Mouse (Mus musculus) midbrain, postnatal 0 days (tissue): ENCODE results near the gene Crocc2. TPM values are rescaled to one million over a fixed set of nuclear protein-coding genes. Genes with fewer than 3 reads are reported as not detected.

Experiments used
- ATAC-seq: fragments of 200-750 bp; cut with Nextera tagmentation; 2 replicates; pipeline ENCODE4 v1.8.0; 2017; ENCODE audit warnings: moderate number of reproducible peaks, mild to moderate bottlenecking, moderate TSS enrichment, moderate library complexity; ENCODE audit not compliant: low FRiP score
- DNase-seq: peaks from one replicate; pipeline ENCODE4 v3.0.0-alpha.2; 2015; ENCODE audit warnings: low spot score
- H3K27ac ChIP-seq: fragments of 300-500 bp; sonication (generic); 2 replicates; pipeline ENCODE4 v1.5.1; 2014; ENCODE audit warnings: low read depth, mild to moderate bottlenecking, low read length, mixed read lengths
- H3K27me3 ChIP-seq: fragments of 300-500 bp; sonication (generic); 2 replicates; pipeline ENCODE4 v1.6.1; 2014; ENCODE audit warnings: low read length, control low read depth, mixed read lengths; ENCODE audit not compliant: insufficient read depth
- H3K36me3 ChIP-seq: fragments of 300-500 bp; sonication (generic); 2 replicates; pipeline ENCODE4 v1.6.1; 2014; ENCODE audit warnings: low read length, control low read depth, mixed read lengths; ENCODE audit not compliant: insufficient read depth
- H3K4me1 ChIP-seq: fragments of 300-500 bp; sonication (generic); 2 replicates; pipeline ENCODE4 v1.6.1; 2014; ENCODE audit warnings: mild to moderate bottlenecking, control low read depth, antibody characterized with exemption, low read length, mixed read lengths; ENCODE audit not compliant: insufficient read depth
- H3K4me2 ChIP-seq: fragments of 300-500 bp; sonication (generic); 2 replicates; pipeline ENCODE4 v1.6.1; 2014; ENCODE audit warnings: low read depth, mild to moderate bottlenecking, low read length, mixed read lengths; ENCODE audit not compliant: poor library complexity, severe bottlenecking
- H3K4me3 ChIP-seq: fragments of 300-500 bp; sonication (generic); 2 replicates; pipeline ENCODE4 v1.5.1; 2014; ENCODE audit warnings: low read depth, mild to moderate bottlenecking, low read length, moderate library complexity
- H3K9ac ChIP-seq: fragments of 300-500 bp; sonication (generic); replicated peaks from 2 replicates; pipeline ENCODE4 v1.6.1; 2014; ENCODE audit warnings: mild to moderate bottlenecking, low read length, moderate library complexity, mixed read lengths; ENCODE audit not compliant: poor library complexity, severe bottlenecking
- H3K9me3 ChIP-seq: fragments of 300-500 bp; sonication (generic); 2 replicates; pipeline ENCODE4 v1.6.1; 2016; ENCODE audit warnings: low read length, control low read depth
- CTCF ChIP-seq: IDR thresholded peaks from 2 replicates; pipeline ENCODE4 v1.5.1; 2016; ENCODE audit warnings: antibody characterized with exemption, mild to moderate bottlenecking
- WGBS: fragments of 180-500 bp; shearing (Covaris S2); extraction: QIAGEN DNeasy Blood & Tissue Kit; methylation state at CpG from one replicate; pipeline ENCODE4 v1.1.7; 2014; 5-methylcytosine and 5-hydroxymethylcytosine counted together
- polyA plus RNA-seq: library from polyadenylated mRNA; unstranded; fragments of >200 nt; fragmentation: Nextera tagmentation; extraction: Ambion mirVana; gene quantifications from 2 replicates; pipeline ENCODE4 v1.2.1, GENCODE M21; 2015
- total RNA-seq: library from RNA; depleted of rRNA; stranded (reverse); fragments of >200 nt; gene quantifications from 2 replicates; pipeline ENCODE4 v1.2.3, GENCODE M21; 2014

The Crocc2 gene
- total and polyA plus RNA-seq, 2 experiments from 2014 or later = 0.84 to 1.4 TPM

DNA sequence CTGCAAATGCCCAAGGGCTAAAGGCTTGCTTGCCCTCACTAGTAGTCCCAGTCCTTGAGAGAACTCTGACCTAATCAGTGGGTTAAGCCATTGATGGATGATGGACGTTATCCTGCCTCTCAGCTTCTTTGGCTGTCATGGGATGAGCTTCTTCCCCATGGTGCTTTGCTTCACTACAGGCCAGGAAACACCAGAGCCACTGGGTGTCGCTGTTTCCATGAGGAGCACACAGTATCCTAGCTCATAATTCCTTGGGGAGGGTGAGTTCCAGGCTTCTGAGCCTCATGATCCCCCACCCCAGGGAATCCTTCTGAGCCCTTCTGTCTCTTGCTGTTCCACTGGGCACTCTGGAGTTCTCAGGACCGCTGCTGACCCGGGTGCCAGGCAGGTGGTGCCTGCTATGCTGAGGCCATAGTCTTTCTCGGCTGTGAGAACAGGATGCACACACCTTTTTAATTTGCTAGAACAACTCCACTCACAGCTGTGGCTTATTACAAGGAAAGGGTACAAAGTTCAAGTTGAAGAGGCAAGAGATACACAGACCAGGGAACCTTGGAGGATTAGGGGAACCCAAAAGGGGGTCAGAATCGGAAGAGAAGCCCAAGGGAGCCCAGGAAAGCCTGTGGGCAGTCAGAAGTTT, 39.7 kb upstream of the Crocc2 start:
- peak; percentile 70 for ATAC-seq
- no peaks in the 10 kb centered on the region for H3K36me3 ChIP-seq
- peak; percentile 80 for TF ChIP-seq CTCF
- no peaks in the 10 kb centered on the region for H3K9me3 ChIP-seq
- H3K4me2 ChIP-seq = no peak overlapping the region
- H3K4me3 ChIP-seq = no peak overlapping the region
- H3K27ac ChIP-seq = no peak overlapping the region
- H3K9ac ChIP-seq = no peak overlapping the region
- H3K4me1 ChIP-seq = no peaks in the 10 kb centered on the region
- peak; percentile 80 for DNase-seq
- 28% methylated on average over 6 of the region's 6 CpGs for WGBS
- H3K27me3 ChIP-seq = no peaks in the 10 kb centered on the region

DNA sequence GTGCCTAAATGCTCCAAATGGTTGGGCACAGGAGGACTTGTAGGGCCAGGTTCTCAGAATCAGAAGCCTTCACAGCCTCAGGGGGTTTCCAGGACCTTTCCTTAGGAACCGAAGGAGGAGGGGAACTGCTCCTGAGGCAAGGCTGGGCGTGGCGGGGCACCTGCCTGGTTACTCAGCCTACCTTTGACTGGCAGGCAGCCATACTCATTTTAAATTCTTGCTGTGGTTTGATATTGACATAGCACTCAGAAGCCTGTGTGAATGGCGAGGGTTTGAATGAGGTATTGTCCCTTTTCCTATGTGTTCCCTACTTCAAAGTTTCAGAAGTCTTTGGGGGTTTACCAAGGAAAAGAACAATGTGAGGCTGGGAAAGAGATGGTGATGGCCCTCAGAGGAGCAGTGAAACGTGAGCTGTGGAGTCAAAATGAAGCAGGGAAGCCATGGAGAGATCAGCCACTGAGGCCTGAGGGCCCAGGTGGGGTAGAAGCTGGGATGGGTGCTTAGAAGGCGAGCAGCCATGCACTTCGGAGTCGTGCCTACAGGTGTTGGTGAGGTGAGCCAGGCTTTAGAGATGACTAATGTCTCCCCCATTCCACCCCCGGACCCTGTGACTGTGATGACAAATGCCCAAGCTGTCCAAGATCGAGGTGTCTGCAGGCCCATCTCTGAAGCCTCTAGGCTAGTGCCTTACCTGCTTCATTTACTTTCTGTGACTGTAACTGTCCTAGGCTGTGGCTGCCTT, 38.1 kb upstream of the Crocc2 start:
- Histone ChIP-seq H3K4me1 (no peaks in the 10 kb centered on the region), H3K27me3 (no peaks in the 10 kb centered on the region), H3K9me3 (no peaks in the 10 kb centered on the region), H3K4me2 (no peak overlapping the region), H3K4me3 (no peak overlapping the region), H3K27ac (no peak overlapping the region), H3K9ac (no peak overlapping the region), H3K36me3 (no peaks in the 10 kb centered on the region)
- no peak for TF ChIP-seq CTCF
- WGBS = 77% methylated on average over 10 of the region's 10 CpGs
- ATAC-seq = no peak
- no peak for DNase-seq

DNA sequence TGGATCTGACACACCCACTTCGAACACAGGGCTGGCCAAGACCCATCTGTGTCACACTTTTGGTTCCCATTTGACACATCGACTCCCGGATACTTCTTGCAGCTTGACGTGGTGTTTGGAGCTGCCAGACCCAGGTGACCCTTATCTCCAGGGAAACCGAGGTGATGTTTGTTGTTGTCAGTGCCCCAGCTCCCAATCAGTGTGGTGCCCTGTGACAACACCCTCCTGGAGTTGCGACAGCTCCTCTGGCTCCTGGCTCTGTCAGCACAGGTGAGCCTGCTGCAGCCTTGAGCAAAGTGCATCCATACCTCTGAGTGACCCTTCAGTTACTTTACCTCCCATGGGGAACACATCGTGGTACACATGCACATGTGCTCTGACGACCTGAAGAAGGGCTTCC, 35.8 kb upstream of the Crocc2 start:
- no peaks in the 10 kb centered on the region for H3K27me3 ChIP-seq
- TF ChIP-seq CTCF = no peak
- H3K9me3 ChIP-seq = no peaks in the 10 kb centered on the region
- DNase-seq (no peak), ATAC-seq (no peak)
- no peak overlapping the region for H3K4me2 ChIP-seq
- no peaks in the 10 kb centered on the region for H3K36me3 ChIP-seq
- 69% methylated on average over 8 of the region's 8 CpGs for WGBS
- no peak overlapping the region for H3K4me3 ChIP-seq
- H3K9ac ChIP-seq = no peak overlapping the region
- no peak overlapping the region for H3K27ac ChIP-seq
- H3K4me1 ChIP-seq = no peaks in the 10 kb centered on the region

DNA sequence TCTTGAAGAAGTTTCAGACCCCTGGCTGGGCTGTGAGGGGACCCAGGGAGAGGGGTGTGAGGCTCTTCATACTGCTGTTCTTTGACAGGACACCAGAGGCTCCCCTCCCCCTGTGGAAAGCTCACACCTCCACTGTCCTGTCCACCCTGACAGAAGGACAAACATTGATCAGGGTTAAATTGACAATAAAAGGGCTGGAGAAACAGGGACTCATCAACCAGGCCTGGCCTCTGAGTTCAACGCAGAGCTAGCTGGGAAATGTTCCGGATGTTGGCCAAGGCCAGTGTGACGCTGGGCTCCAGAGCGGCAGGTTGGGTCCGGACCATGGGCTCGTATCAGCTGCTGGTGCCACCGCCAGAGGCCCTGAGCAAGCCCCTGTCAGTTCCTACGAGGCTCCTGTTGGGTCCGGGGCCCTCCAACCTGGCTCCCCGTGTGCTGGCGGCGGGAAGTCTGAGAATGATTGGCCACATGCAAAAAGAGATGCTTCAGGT, 33.4 kb upstream of the Crocc2 start, which contains the start of gene Agxt:
Gene Agxt, plus strand, starts transcription at position 205 of the 491 bp plus-strand sequence.
- no peak for TF ChIP-seq CTCF
- DNase-seq = no peak
- Histone ChIP-seq H3K9ac (no peak within 1 kb of the TSS), H3K4me3 (no peak within 1 kb of the TSS), H3K36me3 (no peaks in the 10 kb centered on the region), H3K4me1 (no peaks in the 10 kb centered on the region), H3K4me2 (no peak within 1 kb of the TSS), H3K27me3 (no peaks in the 10 kb centered on the region), H3K9me3 (no peaks in the 10 kb centered on the region), H3K27ac (no peak within 1 kb of the TSS)
- WGBS = 86% methylated on average over 12 of the region's 12 CpGs
- no peak for ATAC-seq

DNA sequence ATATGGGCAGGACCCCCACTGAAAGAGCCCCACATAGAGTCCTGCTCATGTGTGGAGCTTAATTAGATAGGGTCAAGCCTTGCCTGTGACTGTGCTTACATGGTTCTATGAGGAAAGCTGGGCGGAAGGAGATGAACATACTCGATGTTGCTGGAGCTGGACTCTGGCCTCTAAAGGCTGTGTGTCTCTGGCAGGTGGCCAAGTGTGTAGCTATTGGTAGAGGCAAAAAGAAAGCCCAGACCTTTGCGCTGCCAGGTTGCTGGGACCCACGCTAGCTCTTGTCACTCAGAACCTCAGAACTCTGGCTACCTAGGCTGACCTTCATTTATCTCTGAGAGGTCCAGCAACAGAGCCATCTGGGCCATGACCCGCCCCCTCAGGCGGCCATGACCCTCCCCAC, 30.0 kb upstream of the Crocc2 start:
- H3K27ac ChIP-seq = no peak overlapping the region
- TF ChIP-seq CTCF = no peak

DNA sequence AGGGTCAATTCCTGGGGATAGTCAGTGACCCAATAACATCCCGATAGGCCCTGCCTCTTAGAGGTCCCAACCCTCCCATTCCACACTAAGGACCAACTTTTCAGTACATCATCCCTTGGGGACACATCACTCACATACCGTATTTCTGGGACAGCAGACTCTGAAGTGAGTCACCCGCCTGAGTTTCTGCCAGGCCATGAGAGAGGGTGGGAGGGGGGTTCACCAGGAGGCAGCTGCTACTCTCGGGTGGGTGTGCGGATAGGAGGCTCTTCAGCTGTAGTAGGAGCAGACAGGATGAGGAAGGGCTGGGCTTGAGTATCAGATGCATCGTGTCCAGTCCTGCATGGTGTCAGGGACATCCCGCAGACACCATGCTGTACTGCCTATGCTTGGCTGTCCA, 28.8 kb upstream of the Crocc2 start:
- DNase-seq (no peak), ATAC-seq (no peak)
- Histone ChIP-seq H3K9me3 (no peaks in the 10 kb centered on the region), H3K4me2 (no peak overlapping the region), H3K4me3 (no peak overlapping the region), H3K27me3 (no peaks in the 10 kb centered on the region), H3K27ac (no peak overlapping the region), H3K9ac (no peak overlapping the region), H3K4me1 (no peaks in the 10 kb centered on the region), H3K36me3 (no peaks in the 10 kb centered on the region)
- no peak for TF ChIP-seq CTCF
- WGBS = 83% methylated on average over 7 of the region's 7 CpGs

More for the DNA sequence above, 30.0 kb upstream of the Crocc2 start:
- no peaks in the 10 kb centered on the region for H3K4me1 ChIP-seq
- no peak overlapping the region for H3K4me3 ChIP-seq
- no peak for ATAC-seq
- no peaks in the 10 kb centered on the region for H3K27me3 ChIP-seq
- DNase-seq = peak; percentile 17
- 82% methylated on average over 6 of the region's 6 CpGs for WGBS
- no peaks in the 10 kb centered on the region for H3K36me3 ChIP-seq
- no peaks in the 10 kb centered on the region for H3K9me3 ChIP-seq
- H3K4me2 ChIP-seq = no peak overlapping the region
- no peak overlapping the region for H3K9ac ChIP-seq
